Mouse (Mus musculus) E14TG2a.4 (cell line): Measurements from ENCODE around the gene Ces1e.

Experiments
- H3K27me3 ChIP-seq: 2 replicates; pipeline ENCODE4 v1.6.1; 2014; ENCODE audit warnings: low read length, control low read depth; ENCODE audit not compliant: insufficient read depth
- H3K36me3 ChIP-seq: 2 replicates; pipeline ENCODE4 v1.6.1; 2014; ENCODE audit warnings: low read length, control low read depth; ENCODE audit not compliant: insufficient read depth
- H3K4me1 ChIP-seq: replicated peaks from 2 replicates; pipeline ENCODE4 v1.6.1; 2014; ENCODE audit warnings: low read depth, low read length, control low read depth
- H3K4me3 ChIP-seq: replicated peaks from 2 replicates; pipeline ENCODE4 v1.5.1; 2014; ENCODE audit warnings: mild to moderate bottlenecking, low read length
- H3K9me3 ChIP-seq: 2 replicates; pipeline ENCODE4 v1.6.1; 2014; ENCODE audit warnings: low read length, control low read depth
- CTCF ChIP-seq: conservative IDR thresholded peaks from 2 replicates; pipeline ENCODE4 v1.5.1; 2014; ENCODE audit warnings: low read length
- NANOG ChIP-seq: IDR thresholded peaks from 2 replicates; pipeline ENCODE4 v1.6.1; 2014; ENCODE audit warnings: borderline replicate concordance, low read length, mixed read lengths
- POU5F1 ChIP-seq: IDR thresholded peaks from 2 replicates; pipeline ENCODE4 v1.6.1; 2014; ENCODE audit warnings: low read length, borderline replicate concordance

Ces1e gene

DNA sequence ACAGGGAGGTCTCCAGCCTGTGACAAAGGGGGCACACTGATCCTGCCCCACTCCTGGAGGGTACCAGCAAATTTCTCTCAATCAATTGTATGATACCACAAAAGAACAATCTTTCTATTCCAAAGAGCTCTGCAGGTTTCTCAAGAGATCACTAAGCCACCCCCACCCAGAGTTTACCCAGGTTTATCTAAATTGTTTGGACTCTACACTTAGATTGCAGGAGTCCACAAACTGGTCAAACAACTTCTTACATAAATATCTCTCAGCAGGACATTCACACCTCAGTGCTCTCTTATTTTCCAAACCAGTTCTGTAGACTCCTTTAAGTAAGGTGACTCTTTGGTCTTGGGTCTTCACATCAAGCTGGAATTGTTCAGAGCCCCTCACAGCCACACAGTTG is at the start of gene Ces1e:
TSS of gene Ces1e (minus strand) at position 174 of the 400 bp plus-strand sequence.
- Histone ChIP-seq H3K36me3 (no peaks in the 10 kb centered on the region), H3K4me3 (no peak within 1 kb of the TSS), H3K9me3 (no peaks in the 10 kb centered on the region), H3K27me3 (no peaks in the 10 kb centered on the region), H3K4me1 (no peaks in the 10 kb centered on the region)
- TF ChIP-seq CTCF (no peak), NANOG (no peak), POU5F1 (no peak)

DNA sequence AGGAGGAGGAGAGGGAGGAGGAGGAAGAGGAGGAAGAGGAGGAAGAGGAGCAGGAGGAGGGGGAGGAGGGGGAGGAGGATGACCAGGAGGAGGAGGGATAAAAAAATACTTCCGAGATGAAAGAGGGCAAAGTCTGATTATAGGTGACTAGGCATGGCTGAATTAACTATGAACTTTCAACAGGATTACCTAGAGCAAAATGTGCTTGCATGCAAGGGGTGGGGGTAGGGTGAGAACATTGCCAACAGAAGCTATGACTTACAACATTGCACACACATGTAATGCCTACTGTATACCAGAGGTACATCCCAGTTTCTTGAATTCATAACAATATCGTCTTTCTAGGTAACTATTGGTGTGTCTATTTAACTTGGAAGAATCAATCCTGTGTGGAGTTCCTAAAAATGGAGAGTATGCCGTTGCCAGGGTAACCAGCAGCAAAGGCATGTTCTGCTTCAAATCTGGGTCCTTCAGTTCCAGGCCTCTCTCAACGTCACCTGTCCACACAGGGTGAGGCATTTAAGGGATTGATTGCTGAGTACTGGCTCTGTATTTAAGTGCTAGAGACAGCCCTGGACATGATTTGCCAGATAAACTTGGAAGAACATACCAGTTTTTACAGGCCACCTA is 48.9 kb upstream of the Ces1e start:
- Histone ChIP-seq H3K27me3 (no peaks in the 10 kb centered on the region), H3K9me3 (no peaks in the 10 kb centered on the region), H3K4me1 (peaks cover 3% of the 10 kb centered on the region; the same call in 1 of the 2 replicates), H3K36me3 (no peaks in the 10 kb centered on the region), H3K4me3 (no peak overlapping the region)
- TF ChIP-seq POU5F1 = no peak

DNA sequence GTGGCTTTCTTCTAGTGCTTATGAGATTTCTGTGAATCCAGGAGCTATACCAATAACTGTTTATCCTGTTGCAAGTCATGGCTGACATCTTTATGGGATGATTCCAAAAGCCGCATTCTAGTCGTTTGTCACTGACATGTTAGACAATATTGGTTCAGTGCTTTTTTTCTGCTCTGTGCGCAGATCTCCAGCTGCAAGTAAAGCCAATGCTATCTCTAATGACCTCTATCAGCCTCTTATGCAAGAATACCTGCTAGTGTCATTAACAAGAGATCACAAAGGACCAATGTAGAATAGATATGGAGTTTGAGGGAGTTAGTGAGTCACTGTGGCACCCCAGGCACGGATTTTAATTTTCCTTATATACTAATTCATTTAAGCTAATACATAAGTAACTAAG is 45.2 kb upstream of the Ces1e start:
- no peak for TF ChIP-seq POU5F1
- TF ChIP-seq NANOG = no peak
- TF ChIP-seq CTCF = no peak
- Histone ChIP-seq H3K36me3 (no peaks in the 10 kb centered on the region), H3K27me3 (no peaks in the 10 kb centered on the region), H3K9me3 (no peaks in the 10 kb centered on the region), H3K4me3 (no peak overlapping the region), H3K4me1 (peaks cover 3% of the 10 kb centered on the region; the same call in 1 of the 2 replicates)

DNA sequence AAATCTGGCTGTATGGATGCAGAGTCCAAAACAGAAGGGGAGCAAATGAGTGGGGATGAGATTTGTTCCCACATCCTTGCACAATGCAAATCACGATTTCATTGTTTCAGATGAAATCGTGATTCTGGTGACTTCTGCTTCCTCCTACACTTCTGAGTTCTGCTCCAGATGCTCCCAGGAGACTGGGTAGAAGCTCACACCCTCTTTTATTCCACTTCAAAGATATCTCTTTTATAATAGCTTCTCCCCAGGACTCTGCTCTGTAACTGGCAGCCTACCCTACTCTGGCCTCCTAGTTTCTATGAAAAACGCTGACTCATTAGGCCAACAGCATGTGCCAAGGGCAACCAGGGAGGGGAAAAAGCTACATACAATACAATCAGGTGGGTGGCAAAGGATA is 43.9 kb upstream of the Ces1e start:
- Histone ChIP-seq H3K9me3 (no peaks in the 10 kb centered on the region), H3K36me3 (no peaks in the 10 kb centered on the region), H3K27me3 (no peaks in the 10 kb centered on the region), H3K4me1 (peaks cover 3% of the 10 kb centered on the region; the same call in 1 of the 2 replicates), H3K4me3 (no peak overlapping the region)
- TF ChIP-seq CTCF (no peak), NANOG (no peak), POU5F1 (no peak)

DNA sequence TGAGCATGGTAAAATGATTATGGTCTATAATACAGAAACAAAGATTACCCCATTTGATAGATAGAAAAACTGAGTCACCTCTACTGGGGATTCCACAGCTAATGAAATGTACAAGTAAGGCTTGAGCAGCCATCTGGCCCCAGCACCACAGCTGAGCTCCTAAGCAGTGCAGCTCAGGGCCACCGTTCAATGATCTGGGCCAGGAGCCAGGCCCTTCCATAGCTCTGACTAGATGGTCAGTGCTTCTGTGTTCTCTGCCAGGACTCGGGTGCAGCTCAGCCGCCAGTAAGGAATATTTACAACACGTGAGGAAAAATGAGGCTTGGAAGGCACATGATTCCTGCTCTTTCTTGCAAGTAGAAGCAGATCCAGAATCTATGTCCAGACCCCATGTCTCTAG is 43.3 kb upstream of the Ces1e start:
- TF ChIP-seq POU5F1 (no peak), CTCF (no peak), NANOG (no peak)
- no peaks in the 10 kb centered on the region for H3K9me3 ChIP-seq

DNA sequence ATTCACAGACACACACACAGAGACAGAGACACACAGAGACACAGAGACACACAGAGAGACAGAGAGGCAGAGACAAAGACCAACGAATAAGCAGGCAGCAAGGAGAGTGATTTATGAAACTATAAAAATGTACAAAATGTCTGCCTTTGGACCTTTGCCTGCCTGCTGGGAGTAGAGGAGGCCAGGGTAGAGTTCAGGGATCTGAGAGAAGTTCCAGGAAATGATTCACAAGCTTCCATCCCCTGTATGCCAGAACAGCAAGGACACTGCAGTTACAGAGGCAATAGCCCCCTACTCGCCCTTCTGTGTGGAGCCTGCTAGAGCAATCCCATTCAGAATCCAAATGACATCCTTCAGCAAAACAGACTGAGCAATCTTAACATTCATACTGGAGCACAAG is 32.0 kb upstream of the Ces1e start:
- Histone ChIP-seq H3K27me3 (no peaks in the 10 kb centered on the region), H3K4me1 (no peaks in the 10 kb centered on the region), H3K4me3 (no peak overlapping the region), H3K36me3 (no peaks in the 10 kb centered on the region), H3K9me3 (no peaks in the 10 kb centered on the region)
- TF ChIP-seq NANOG = no peak

More for the DNA sequence above, 43.3 kb upstream of the Ces1e start:
- H3K4me3 ChIP-seq = no peak overlapping the region
- no peaks in the 10 kb centered on the region for H3K36me3 ChIP-seq
- peaks cover 3% of the 10 kb centered on the region; the same call in 1 of the 2 replicates for H3K4me1 ChIP-seq
- no peaks in the 10 kb centered on the region for H3K27me3 ChIP-seq

DNA sequence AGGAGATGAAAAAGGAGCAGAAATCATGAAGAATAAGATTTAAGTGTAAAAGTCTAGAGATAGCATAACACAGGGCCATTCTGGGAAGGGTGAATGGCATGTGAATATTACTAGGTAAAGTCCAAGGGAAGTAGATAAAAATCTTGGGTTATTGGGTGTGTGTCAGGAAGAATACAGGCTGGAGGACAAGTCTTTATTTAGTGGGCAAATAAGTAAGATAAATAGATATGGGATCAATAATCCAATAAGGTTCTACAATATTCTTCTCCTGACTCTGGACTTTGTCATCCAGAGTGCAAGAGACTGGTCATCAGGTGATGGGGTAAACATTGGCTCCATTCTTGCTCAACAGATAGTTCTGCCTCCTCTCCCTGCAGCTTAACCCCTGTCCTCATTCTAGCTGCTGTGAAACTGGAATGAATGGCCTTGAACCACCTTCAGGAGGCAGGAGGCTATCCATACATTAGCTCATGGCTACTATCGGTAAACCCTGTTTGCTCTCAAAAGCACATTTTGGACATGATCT is 23.0 kb upstream of the Ces1e start:
- no peaks in the 10 kb centered on the region for H3K27me3 ChIP-seq
- no peaks in the 10 kb centered on the region for H3K9me3 ChIP-seq
- H3K4me3 ChIP-seq = no peak overlapping the region
- H3K36me3 ChIP-seq = no peaks in the 10 kb centered on the region
- H3K4me1 ChIP-seq = no peaks in the 10 kb centered on the region
- TF ChIP-seq NANOG = no peak
- no peak for TF ChIP-seq CTCF

DNA sequence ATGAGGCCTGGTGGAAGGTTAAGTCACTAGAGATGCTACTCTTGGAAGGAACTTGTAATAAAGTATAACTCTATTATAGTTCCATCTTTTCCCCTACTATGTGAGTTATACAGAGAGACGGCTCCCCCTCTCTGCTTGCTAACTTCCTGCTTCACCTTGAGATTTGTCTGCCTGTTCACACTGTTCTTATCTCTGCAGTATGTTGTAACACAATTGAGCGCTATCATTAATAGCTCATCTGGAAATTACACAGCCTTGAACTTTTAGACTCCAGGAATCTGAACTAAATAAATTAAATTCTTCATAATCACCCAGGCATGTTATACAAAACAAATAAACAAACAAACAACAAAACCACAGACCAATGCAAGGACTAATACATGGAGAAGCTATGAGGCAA is 16.6 kb upstream of the Ces1e start:
- Histone ChIP-seq H3K4me1 (no peaks in the 10 kb centered on the region), H3K4me3 (no peak overlapping the region), H3K9me3 (no peaks in the 10 kb centered on the region), H3K27me3 (no peaks in the 10 kb centered on the region), H3K36me3 (no peaks in the 10 kb centered on the region)
- TF ChIP-seq CTCF = no peak
- TF ChIP-seq NANOG = no peak
- TF ChIP-seq POU5F1 = no peak

DNA sequence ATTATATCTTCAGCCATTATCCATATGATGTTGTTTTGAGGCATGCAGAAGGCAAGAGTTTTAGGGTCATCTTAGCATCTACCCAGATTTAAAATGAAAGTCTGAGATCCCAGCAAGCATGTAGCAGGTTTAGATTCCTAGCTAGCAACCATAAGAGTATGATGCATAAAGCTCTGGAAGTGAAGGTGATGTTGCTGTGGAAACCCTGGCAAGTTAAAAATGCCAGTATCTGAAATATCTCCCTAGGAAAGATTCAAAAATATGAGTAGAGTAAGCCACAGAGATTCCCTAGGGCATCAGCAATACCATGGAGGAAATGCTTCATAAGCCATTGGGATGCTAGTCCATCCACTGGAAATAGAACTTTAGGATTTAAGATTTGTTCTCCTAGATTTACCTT is 10.5 kb upstream of the Ces1e start:
- Histone ChIP-seq H3K27me3 (no peaks in the 10 kb centered on the region), H3K4me1 (no peaks in the 10 kb centered on the region), H3K4me3 (no peak overlapping the region), H3K9me3 (peaks cover 22% of the 10 kb centered on the region), H3K36me3 (no peaks in the 10 kb centered on the region)
- no peak for TF ChIP-seq CTCF
